Mouse (Mus musculus) urinary bladder, postnatal 36 days (tissue): ENCODE results near the gene Nckap5.

ENCODE experiments used
- DNase-seq, 2 experiments: peaks; one replicate each; pipeline ENCODE4 v3.0.0; 2022; ENCODE audit warnings: low spot score in 2 of 2, mixed read lengths in 1 of 2

Gene Nckap5

DNA sequence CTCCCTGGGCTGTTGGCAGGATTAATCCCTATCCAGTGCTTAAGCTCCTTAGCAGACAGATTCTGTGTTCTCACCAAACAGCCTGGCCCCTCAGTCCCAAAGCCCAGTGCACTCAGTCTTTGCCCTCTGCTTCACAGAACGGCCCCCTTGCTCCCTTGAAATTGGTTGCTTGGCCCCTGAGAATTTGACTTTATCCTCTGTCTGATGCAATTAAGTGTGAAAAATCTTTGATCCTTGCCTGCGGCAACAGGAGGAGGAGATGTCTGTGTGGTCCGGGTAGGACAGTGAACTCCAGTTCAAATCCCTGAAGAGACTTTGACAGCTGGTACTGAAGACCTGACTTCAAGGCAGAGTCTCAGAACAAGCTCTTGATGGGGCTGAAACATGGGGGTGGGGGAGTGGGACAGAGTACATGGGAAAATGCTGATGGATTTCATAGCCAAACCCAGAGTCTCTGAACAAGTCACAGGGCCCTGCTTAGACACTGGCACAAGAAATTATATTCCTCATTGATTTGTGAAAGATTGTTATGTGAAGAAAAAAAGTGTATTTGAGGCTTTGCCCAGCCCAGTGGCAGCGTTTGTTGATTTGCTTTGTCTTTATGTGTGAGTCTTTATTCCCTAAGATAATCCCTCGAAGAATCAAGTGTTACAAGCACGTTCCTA, 65.0 kb downstream of the Nckap5 start:
- no peak for DNase-seq

GRCm38 (mm10) chr1:126764201-126764600, 66.4 kb downstream of the Nckap5 start:
- no peak for DNase-seq

DNA sequence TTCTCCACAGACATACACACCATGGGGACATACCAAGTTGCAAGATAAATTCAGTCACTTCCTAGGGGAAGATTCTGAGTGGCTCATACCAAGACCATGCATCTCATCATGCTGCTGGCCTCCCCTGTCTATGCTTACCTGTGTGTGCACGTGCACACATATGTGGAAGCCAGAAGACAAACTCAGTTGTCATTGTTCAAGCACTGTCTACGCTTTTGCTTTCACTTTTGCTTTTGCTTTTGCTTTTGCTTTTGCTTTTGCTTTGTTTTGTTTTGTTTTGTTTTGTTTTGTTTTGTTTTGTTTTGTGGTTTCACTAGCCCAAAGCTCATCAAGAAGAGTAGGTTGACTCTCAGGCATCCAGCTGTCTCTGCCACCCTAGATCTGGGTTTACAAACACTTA, 67.4 kb downstream of the Nckap5 start:
- no peak for DNase-seq

DNA sequence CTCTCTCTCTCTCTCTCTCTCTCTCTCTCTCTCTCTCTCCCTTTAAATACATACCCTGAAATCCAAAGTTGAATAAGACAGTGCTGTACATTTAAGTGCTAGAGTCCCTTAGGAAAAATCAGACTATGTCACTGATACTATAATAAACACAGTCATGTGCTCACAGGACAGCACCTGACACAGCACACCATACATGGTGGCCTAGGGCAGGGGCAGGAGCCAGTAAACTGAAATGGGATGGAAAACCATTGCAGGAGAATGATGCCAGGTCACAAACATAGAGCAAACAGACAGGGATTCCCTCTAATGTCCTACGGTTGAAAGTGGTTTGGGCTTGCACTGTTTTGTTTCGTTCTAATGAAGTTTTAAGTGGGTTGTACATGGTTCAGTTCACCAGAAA, 70.2 kb downstream of the Nckap5 start:
- DNase-seq, result no peak

- DNase-seq, result peak in 1 of 2 experiments; percentile 17
These were observed 74.9 kb downstream of the Nckap5 start for GRCm38 (mm10) chr1:126755682-126756081.

DNA sequence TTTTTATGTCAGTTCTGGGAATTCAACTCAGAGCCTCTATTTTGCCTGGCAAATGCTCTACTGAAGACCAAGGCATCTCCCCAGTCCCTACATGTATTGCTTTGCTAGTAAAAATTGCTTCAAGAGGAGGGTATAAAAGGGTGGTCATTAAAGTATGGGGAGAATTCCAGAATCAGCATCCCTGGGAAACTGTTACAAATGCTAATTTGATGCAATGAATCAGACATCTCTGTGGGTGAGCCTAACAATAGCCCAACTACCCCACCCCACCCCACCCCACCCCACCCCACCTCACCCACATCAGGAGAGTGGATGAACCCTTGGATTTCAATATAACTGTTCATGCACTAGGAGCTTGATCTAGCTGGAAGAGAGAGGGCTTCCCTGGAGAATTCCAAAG, 77.0 kb downstream of the Nckap5 start:
- no peak for DNase-seq

DNA sequence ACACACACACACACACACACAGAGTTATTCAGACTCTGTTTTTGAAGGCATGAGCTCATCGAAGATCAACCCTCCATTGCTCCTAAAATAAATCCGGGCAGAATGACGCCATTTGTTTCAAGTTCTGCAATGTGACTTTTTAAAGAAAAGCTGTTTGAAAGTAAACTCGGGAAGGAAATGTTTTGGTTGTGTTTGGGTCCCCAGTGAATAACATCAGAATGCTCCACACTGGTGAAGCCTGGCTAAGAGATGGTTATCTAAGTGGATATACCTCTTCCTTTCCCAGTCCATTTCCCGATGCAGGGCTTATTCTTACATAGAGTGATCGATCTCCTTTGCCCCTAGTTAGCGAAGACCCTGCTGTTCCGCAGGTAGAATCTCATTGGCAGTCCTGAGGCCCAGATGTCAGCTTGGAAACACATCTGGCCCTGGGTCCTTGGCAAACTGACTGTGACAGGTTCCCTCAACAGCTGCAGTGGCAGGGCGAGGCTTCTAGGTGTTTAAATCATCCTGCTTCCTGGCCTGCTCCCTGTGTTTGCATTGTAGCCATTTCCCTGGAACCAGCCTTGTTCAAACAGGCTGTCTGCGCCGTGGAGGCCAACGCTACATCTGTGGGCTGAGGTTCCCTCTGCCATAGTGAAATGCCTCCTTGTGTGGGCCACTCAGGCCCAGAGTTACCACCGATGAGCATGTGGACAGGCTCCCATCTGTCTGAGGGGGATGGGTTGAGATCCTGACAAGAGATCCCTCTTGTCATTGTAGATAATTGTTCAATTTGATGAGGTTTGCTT, 78.2 kb downstream of the Nckap5 start:
- DNase-seq, result no peak

- no peak for DNase-seq
These were observed 79.5 kb downstream of the Nckap5 start for GRCm38 (mm10) chr1:126751137-126751536.

GRCm38 (mm10) chr1:126750156-126750555, 80.4 kb downstream of the Nckap5 start:
- no peak for DNase-seq

GRCm38 (mm10) chr1:126747914-126748313, 82.7 kb downstream of the Nckap5 start:
- no peak for DNase-seq

DNA sequence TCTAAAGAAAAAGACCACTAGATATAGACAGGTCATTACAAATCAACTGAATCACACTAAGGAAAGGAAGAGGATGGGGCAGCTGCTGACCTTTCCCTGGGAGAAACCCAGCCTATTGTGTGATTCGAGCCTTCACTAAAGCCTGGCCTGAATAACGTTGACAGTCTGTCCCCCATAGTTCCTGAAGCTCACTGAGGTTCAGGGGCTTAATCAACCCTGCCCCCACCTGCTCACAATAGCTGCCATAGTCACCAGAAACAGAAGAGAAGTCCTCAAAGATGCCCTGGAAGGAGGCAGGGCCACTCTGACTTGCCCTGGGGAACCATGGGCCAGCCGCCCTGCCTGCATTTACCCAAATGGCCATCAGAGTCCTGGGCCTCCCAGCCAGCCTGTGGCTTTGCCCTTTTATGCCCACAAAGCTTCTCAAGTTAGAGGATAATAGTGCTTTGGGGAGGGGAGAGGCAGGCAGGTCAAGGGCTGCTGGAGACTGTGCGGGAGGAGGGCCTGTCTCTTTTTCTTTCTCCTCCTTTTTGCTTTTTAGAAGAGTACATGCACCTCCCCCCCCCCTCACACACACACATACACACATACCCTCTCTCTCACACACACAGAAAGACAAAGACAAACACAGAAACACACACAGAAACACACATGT, 85.0 kb downstream of the Nckap5 start:
- no peak for DNase-seq

- DNase-seq, result no peak
These were observed 85.8 kb downstream of the Nckap5 start for GRCm38 (mm10) chr1:126744631-126745305.

DNA sequence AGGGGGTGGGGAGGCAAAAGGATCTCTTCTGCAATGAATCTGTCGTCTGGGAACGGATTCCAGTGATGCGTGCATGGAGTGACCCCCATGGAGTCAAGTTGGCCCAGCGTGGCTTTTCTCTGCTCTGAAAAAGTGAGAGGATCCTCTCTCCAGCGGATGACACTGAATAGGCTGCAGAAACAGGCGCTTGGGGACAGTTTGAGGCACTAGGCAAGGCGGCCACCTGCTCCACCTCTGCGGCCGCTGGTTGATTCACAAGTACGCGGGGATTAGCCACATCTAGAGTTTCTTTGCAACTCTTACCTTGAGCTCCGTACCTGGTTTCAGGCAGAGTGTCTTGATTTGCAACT, 92.3 kb downstream of the Nckap5 start:
- DNase-seq, result no peak

DNA sequence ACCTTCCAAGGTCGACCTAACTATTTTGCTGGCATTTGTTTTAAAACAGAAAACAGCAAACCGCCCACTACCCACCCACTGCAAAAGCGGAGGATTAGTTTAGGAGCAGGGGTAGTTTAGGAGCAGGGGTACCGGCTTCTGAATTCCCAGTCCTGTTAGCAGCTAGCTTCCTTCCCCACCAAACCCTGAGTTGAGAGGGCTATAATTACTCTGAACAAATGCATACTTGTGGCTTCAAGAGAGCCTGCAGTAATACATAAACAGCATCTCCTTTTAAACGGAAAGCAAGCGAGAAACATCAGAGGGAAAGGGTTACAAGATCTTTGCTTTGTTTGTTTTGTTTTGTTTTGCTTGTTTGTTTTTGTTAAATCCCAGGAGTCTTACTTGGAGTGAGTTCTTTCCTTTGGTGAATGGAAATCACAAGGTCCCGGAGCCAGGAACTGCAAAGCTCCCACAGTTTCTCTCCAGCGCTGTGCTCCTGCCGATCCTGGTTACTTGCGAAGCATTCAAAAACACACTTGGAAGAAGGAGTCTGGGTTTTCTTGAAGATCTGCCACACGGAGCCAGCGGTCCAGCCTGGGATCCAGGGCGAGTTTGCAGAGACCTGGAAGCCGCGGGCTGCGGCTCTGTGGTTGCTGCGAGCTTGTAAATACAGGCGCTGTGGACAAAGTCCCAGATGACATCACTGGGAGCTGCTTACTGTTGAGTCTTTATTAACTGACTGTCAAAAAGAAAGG, 92.9 kb downstream of the Nckap5 start:
- peak; percentile 44 to 48 for DNase-seq

DNA sequence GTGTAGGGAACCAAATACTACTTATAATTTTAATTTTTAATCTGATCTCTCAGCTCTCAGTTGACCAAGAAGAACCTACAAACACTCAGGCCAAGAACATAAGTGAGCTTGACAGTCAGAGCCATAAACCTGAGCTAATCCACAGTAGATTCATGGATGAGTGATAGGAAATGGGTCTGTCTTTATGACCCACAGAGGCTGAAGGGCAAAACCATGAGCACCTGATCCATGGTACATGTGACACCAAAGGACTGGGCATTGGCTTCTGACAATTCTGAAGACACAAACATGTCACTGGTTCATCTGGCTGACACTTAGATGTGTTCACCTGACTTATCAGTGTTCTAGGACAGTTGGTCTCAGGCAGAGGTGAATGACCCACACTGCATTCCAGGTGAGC, 98.9 kb downstream of the Nckap5 start:
- no peak for DNase-seq

DNA sequence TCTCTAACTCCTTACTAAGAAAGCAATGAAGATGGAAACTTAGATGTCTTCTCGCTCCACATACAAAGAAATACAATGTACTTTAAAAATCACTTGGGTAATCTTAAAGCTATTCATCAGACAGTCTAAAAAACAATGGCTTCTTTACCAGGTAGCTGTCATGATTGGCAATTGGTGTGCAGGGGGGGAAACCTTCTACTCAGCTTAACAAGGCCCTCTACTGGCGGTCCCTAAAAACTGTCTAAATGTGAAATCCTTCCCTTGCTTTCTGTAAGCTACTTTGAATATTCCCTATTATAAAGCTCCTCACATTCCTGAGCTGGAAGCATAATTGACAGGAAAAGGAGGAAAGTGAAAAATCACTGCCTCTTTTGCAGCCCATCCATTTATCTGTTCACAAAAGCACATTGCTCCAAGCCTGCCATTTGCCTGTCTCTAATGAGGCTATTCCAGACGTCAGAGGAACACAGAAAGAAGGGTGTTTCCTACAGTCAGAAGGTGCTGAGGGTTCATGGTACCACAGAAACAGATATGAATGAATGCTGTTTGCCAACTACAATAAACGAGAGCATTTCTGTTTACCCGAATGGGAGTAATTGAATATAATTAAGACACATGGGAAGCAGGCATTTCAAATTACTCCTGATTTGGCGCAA, 104.1 kb downstream of the Nckap5 start:
- DNase-seq, result no peak

GRCm38 (mm10) chr1:126725628-126726367, 104.8 kb downstream of the Nckap5 start:
- DNase-seq, result no peak

DNA sequence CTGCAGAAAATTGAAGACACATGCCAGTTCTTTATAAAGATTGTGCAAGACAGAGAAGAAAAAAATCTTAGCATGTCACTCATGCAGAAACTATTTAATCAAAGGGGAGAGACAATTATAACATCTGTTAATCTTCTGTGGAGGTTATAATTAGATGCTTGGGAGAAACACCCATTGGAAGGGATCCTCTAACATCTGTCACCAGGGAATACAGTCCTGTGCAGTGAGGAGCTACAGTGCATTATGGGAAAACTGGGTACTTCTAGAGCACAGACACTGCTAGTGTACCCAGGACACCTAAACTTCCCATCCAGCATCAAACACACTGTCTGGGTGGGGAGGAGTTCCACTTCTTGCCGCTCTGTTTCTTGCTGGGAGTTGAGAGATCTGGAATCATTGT, 108.7 kb downstream of the Nckap5 start:
- DNase-seq, result no peak

GRCm38 (mm10) chr1:126719733-126720348, 110.8 kb downstream of the Nckap5 start:
- no peak for DNase-seq

GRCm38 (mm10) chr1:126706611-126707010, 124.0 kb downstream of the Nckap5 start:
- DNase-seq, result no peak
